Mouse (Mus musculus): Measurements from ENCODE around the gene Tbc1d8. TPM values are rescaled to one million over a fixed set of nuclear protein-coding genes. Genes with fewer than 3 reads are reported as not detected.

Gene Tbc1d8
- total RNA-seq, 2 experiments from 2014 or later = 6.3 to 7.8 TPM

- DNase-seq = no peak
- intact Hi-C loops (cut with DNase I) = no loop called here
Observed at GRCm38 (mm10) chr1:39408123-39408522, 70.4 kb downstream of the Tbc1d8 start.

- intact Hi-C loops (cut with DNase I) = no loop called here
- DNase-seq = no peak
Observed at GRCm38 (mm10) chr1:39407108-39407507, 71.4 kb downstream of the Tbc1d8 start.

DNA sequence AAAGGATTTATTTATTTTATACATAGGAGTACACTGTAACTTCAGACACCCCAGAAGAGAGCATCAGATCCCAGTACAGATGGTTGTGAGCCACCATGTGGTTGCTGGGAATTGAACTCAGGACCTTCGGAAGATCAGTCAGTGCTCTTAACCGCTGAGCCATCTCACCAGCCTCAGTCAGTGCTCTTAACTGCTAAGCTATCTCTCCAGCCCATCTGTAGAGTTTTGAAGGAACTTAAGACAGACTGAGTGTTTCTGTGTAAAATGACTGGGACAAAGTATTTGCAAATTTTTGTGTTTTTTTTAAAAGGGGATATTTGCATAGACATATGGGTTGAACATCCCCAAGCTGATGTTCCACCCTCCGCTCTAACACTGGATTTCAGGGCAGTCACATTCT is 78.4 kb downstream of the Tbc1d8 start:
- intact Hi-C loops (cut with DNase I) = no loop called here
- DNase-seq = no peak

DNA sequence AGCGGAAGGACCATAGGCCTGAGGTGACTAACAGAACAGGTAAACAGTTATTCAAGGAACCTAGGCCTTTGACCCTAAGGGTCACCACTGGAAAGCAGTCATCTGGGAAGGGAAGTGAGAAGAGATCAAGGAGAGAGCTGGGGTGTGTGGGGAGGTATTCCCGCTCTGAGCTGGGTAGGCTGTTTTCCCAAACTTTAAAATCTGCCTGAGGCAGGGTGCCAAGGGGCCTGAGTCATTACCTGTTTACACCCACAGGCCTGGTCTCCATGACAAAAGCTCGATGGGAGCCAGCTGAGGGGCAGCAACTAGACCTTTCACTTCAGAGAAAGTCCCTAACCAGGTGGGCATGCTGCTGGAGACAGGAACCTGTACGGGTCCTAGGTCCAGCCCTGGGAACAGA is 79.3 kb downstream of the Tbc1d8 start:
- DNase-seq = no peak
- intact Hi-C loops (cut with DNase I) = no loop called here

- intact Hi-C loops (cut with DNase I) = no loop called here
- no peak for DNase-seq
Observed at GRCm38 (mm10) chr1:39398284-39398683, 80.3 kb downstream of the Tbc1d8 start.

GRCm38 (mm10) chr1:39396347-39396746 is 82.2 kb downstream of the Tbc1d8 start:
- intact Hi-C loops (cut with DNase I) = no loop called here
- DNase-seq = no peak

- intact Hi-C loops (cut with DNase I) = no loop called here
- no peak for DNase-seq
Observed at GRCm38 (mm10) chr1:39394650-39395049, 83.9 kb downstream of the Tbc1d8 start.

DNA sequence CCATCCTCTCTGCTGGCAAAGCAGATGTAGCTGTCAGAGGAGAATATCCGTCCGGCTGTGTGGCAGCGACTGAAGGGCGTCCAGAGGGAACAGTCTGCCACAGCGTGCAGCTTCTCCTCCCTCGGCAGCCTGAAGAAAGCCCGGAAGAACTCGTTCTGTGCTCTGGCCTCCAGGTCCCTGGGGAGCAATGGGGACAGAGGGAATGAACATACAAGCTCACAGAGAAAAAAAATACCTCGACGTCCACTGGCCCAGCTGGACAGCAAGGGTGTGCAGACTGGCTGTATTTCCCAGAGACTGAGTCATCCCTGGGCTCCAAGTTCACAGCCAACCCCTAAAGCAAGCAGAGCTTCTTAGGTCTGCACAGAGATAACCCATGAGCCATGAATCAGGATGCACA is 84.5 kb downstream of the Tbc1d8 start:
- peak in 1 of 2 experiments; percentile 40 for DNase-seq
- intact Hi-C loops (cut with DNase I) = no loop called here

GRCm38 (mm10) chr1:39393217-39393867 is 85.2 kb downstream of the Tbc1d8 start:
- intact Hi-C loops (cut with DNase I) = loop anchor here (2.0 kb wide), 1 partner anchor 129 kb away; no protein-coding TSS in a partner anchor
- no peak for DNase-seq

- intact Hi-C loops (cut with DNase I) = loop anchor here (1.0 to 2.0 kb wide), 2 partner anchors 109 to 131 kb away; no protein-coding TSS in a partner anchor
- DNase-seq = peak; percentile 63 to 69
Observed at GRCm38 (mm10) chr1:39392189-39392588, 86.4 kb downstream of the Tbc1d8 start.

DNA sequence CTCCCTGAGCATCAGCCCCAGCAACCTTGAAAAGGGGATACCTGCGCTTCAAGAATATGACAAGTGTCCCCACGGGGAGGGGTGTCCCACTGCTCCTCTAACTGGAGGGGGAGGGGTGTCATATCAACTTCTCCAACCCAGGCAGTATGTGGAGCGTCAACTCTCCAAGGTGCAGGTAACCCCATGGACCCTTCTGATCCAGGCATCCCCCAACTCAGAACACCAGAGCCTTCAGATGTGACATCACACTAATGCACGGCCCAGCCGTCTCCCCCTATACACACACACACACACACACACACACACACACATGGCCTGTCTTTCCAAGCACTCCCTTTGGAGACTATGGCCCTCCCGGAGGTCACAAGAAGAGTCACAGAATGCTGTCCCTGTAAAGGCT is 86.9 kb downstream of the Tbc1d8 start:
- intact Hi-C loops (cut with DNase I) = loop anchor here (1.0 to 2.0 kb wide), 2 partner anchors 110 to 131 kb away; no protein-coding TSS in a partner anchor
- no peak for DNase-seq

GRCm38 (mm10) chr1:39389338-39389737 is 89.2 kb downstream of the Tbc1d8 start:
- intact Hi-C loops (cut with DNase I) = no loop called here
- DNase-seq = no peak

- intact Hi-C loops (cut with DNase I) = no loop called here
- no peak for DNase-seq
Observed at GRCm38 (mm10) chr1:39388163-39388562, 90.4 kb downstream of the Tbc1d8 start.

DNA sequence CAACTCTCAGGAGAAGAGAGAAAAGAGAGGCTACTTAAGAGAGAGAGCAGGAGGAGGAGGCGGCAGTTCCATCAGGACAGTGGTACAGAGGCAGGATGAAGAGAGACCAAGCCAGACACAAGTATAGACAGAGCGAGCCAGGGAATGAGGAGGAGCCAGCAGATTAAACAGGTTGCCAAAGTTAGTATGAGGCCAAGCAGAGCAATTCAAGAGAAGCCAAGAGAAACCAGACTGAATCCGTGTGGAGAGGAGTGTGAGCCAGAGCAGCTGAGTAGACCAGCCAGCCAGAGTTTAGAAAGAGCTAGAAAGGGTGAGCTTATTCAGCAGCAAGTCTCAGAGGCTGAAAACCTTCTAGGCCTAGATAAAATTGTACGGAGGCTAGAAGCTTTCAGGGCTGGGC is 91.1 kb downstream of the Tbc1d8 start:
- intact Hi-C loops (cut with DNase I) = no loop called here
- no peak for DNase-seq

DNA sequence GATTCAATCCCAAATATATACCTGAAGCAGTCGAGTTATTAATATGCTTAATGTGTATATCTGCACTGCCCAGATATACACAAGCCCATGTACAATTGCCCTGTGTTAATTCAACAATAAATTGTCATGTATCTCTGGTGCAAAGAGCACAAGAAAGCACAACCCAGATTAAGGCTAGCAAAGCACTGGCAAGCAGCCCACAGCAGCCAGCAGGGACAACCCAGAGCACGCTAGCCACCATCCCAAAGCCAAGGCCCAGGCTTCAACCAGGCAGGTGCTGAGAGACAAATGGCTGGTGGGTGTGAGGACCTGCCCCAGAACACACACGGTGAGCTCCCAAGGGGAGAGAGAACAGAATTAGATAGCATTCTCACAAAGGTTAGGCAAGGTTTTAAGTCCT is 92.1 kb downstream of the Tbc1d8 start:
- no peak for DNase-seq
- intact Hi-C loops (cut with DNase I) = no loop called here

DNA sequence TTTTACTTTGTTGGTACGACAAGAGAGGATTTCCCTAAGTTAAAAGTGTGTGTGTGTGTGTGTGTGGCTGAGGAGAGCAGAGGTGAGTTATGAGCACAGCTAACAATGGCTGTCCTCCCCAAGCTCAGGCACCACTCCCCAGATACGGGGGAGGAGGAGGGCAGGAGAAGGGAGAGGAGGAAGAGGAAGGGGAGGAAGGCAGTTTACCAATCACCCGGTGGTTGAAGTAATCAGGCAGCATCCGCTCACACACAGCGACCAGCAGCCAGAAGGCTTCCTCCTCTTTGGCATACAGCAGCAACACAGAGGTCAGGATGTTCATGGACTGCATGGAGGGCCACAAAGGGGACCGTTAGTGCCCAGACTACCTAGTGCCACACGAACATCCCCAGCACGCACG is 93.6 kb downstream of the Tbc1d8 start:
- DNase-seq = no peak
- intact Hi-C loops (cut with DNase I) = no loop called here

- intact Hi-C loops (cut with DNase I) = no loop called here
- no peak for DNase-seq
Observed at GRCm38 (mm10) chr1:39381017-39381416, 97.5 kb downstream of the Tbc1d8 start.

GRCm38 (mm10) chr1:39379021-39379420 is 99.5 kb downstream of the Tbc1d8 start:
- no peak for DNase-seq
- intact Hi-C loops (cut with DNase I) = no loop called here

DNA sequence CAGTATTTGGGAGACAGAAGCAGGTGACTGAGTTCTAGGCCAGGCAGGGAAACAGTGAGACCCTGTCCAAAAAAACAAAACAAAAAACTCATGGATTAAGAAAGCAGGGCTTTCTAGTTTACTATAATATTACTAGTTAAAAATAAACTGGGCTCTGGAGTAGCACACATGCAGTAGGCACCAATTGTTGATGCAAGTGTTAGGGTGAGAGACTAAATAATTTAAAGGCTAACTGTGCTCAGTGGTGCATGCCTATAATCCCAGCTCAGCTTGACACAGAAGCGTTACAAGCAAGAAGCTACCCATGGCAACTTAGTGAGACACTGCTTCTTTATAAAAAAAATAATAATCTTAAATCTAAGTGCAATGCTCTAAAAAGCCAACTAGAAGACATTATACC is 100.0 kb downstream of the Tbc1d8 start:
- no peak for DNase-seq
- intact Hi-C loops (cut with DNase I) = no loop called here

- intact Hi-C loops (cut with DNase I) = no loop called here
- no peak for DNase-seq
Observed at GRCm38 (mm10) chr1:39376726-39377240, 101.8 kb downstream of the Tbc1d8 start.

GRCm38 (mm10) chr1:39376121-39376520 is 102.4 kb downstream of the Tbc1d8 start:
- intact Hi-C loops (cut with DNase I) = no loop called here
- no peak for DNase-seq

DNA sequence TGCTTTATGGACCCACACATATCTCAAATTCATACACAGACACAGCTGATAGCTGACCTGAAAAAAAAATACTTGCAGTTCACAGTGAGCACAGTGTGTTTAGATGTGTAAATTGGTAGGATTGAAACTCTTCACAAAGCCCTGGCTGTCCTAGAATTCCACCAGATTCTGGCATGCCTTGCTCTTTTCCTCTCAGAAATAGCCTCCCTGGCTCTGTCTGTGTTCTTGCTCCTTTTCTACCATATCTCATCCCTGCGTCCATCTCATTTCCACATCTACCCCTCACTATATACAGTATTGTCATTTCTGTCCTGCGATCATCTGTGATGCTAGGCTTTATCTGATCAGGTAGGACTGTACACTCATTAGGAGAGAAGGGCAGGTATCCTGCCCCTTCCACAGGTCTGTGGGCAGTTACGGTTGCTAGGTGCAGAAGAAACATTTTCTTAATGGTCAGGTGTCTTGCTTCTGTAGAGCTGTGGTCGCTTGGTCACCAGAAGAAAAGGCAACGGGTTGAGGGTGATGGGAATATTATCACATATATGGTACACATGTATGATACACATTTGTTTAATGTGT is 104.2 kb downstream of the Tbc1d8 start:
- no peak for DNase-seq
- intact Hi-C loops (cut with DNase I) = no loop called here
